Mouse (Mus musculus): ENCODE measurements around the gene 2210010C04Rik. TPM values are rescaled to one million over a fixed set of nuclear protein-coding genes. Genes with fewer than 3 reads are reported as not detected.
"Not testable (repeated sequence)": the region's sequence is repeated elsewhere in the genome, so short reads cannot be mapped to it uniquely, and the experiment has no call there.

The 2210010C04Rik gene
- polyA plus RNA-seq, 1 experiment: not detected

DNA sequence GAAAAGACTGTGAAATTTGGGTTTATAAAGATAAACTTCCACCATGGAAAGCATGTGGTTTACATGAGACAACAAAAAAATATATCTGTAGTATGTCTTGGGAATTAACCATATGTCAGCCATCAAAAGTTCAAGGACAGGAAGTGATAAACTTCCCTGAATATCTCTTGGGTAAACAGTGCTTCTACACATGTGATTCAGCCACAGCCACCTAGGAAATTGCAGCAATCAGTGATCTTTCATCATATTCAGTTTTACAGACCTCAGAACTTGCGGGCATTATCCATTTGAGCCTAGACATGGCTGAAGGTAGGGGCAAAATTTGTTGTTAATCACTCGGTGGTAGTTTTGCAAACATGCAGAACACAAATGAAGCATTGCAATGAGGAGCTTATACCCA, 16.7 kb downstream of the 2210010C04Rik start:
- no peak for TF ChIP-seq POLR2A (IDR thresholded peaks at IDR 0.05; ENCODE audit: borderline replicate concordance, extremely low read depth, insufficient read depth, insufficient read length, poor library complexity, severe bottlenecking)
- TF ChIP-seq CTCF (IDR thresholded peaks at IDR 0.05; ENCODE audit: borderline replicate concordance, extremely low read depth, insufficient read depth, insufficient read length): no peak

DNA sequence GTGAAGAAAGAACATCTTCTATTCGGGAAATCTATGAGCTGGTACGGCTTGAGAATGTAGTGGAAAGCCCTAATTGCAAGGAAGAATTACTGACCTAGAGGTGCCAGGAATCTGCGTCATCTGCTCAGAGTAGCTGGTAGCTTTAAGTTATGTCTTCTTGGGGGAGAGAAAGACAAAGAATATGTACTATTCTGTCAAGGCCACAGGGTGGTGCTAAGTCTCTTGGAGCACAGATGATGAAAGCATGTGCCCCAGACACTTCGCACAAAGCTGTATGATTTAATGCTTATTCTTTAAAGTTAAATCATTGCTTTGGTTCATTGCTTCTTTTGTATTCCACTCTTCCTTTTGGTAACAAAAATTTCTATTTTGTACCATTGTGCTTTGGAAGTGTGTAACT, 20.2 kb downstream of the 2210010C04Rik start:
- no peak for TF ChIP-seq POLR2A (IDR thresholded peaks at IDR 0.05; ENCODE audit: borderline replicate concordance, extremely low read depth, insufficient read depth, insufficient read length, poor library complexity, severe bottlenecking)
- TF ChIP-seq CTCF (IDR thresholded peaks at IDR 0.05; ENCODE audit: borderline replicate concordance, extremely low read depth, insufficient read depth, insufficient read length): no peak
- peak; percentile 12 for DNase-seq (ENCODE audit: low read depth)

More for the DNA sequence above, 16.7 kb downstream of the 2210010C04Rik start:
- DNase-seq (ENCODE audit: low read depth): no peak

DNA sequence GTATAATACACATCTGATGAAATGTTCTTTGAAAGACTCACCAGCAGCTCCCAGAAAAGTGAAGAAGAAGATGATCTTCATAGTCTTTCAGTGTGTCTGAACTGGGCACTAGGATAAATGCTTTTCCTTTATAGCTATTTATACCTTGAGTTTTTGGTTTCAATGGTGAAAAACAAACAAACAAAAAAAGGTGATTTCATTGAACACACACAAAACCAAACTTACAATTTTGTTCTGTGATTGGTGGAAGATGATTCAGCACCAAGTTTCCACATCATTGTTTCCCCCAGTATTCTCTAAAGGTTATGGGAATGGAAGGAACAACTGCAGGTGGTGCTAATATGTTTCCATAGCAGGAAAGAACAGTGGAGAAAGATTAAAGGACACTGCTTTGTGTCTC, 35.9 kb downstream of the 2210010C04Rik start, which contains the start of gene Gm2663:
Gene Gm2663 (minus strand): TSS at position 101 of the 400 bp plus-strand sequence.
- DNase-seq (ENCODE audit: low read depth): not testable (repeated sequence)

Other genes with a start within 250 kb of the 2210010C04Rik start
- not detected in 2 replicates for gene Moxd2, start 148.0 kb downstream of the 2210010C04Rik start, polyA plus RNA-seq (2012; rRNA removed)
- not detected in 2 replicates for gene Prss58, start 135.1 kb downstream of the 2210010C04Rik start, polyA plus RNA-seq (2012; rRNA removed)
- gene 1700074P13Rik, start 95.0 kb downstream of the 2210010C04Rik start, polyA plus RNA-seq (2012; rRNA removed): not detected in 2 replicates
- gene Gm4744, start 83.6 kb downstream of the 2210010C04Rik start, polyA plus RNA-seq (2012; rRNA removed): not detected in 2 replicates
- not detected in 2 replicates for gene 1810009J06Rik, start 70.8 kb downstream of the 2210010C04Rik start, polyA plus RNA-seq (2012; rRNA removed)
- gene Gm2663, start 36.0 kb downstream of the 2210010C04Rik start, polyA plus RNA-seq (2012; rRNA removed): not detected in 2 replicates